Mouse (Mus musculus) heart, embryonic 11.5 days (tissue): ENCODE measurements around the gene Hnrnpl. TPM values are rescaled to one million over a fixed set of nuclear protein-coding genes. Genes with fewer than 3 reads are reported as not detected.
A peak's percentile ranks its signal among the peaks of the same experiment; 100 is the strongest.
"Not testable (repeated sequence)": the region's sequence is repeated elsewhere in the genome, so short reads cannot be mapped to it uniquely, and the experiment has no call there.

ENCODE experiments used
- ATAC-seq: fragments of 200-750 bp; cut with Nextera tagmentation; replicated peaks from 2 replicates; pipeline ENCODE4 v1.8.0; 2017; ENCODE audit warnings: moderate library complexity; ENCODE audit not compliant: insufficient number of reproducible peaks, low FRiP score, low TSS enrichment
- H3K27ac ChIP-seq: fragments of 300-500 bp; sonication (generic); 2 replicates; pipeline ENCODE4 v1.5.1; 2014; ENCODE audit warnings: mild to moderate bottlenecking, low read depth, low read length
- H3K27me3 ChIP-seq: fragments of 300-500 bp; sonication (generic); 2 replicates; pipeline ENCODE4 v1.6.1; 2014; ENCODE audit warnings: mild to moderate bottlenecking, low read length, mixed read lengths; ENCODE audit not compliant: control insufficient read depth, insufficient read depth
- H3K36me3 ChIP-seq: fragments of 300-500 bp; sonication (generic); 2 replicates; pipeline ENCODE4 v1.6.1; 2014; ENCODE audit warnings: mild to moderate bottlenecking, low read length, moderate library complexity, mixed read lengths; ENCODE audit not compliant: control insufficient read depth, insufficient read depth
- H3K4me1 ChIP-seq: fragments of 300-500 bp; sonication (generic); 2 replicates; pipeline ENCODE4 v1.6.1; 2014; ENCODE audit warnings: low read length; ENCODE audit not compliant: control insufficient read depth, insufficient read depth
- H3K4me2 ChIP-seq: fragments of 300-500 bp; sonication (generic); 2 replicates; pipeline ENCODE4 v1.6.1; 2014; ENCODE audit warnings: mild to moderate bottlenecking, moderate library complexity
- H3K4me3 ChIP-seq: fragments of 300-500 bp; sonication (generic); 2 replicates; pipeline ENCODE4 v1.5.1; 2014; ENCODE audit warnings: low read depth, low read length
- H3K9ac ChIP-seq: fragments of 300-500 bp; sonication (generic); 2 replicates; pipeline ENCODE4 v1.6.1; 2014; ENCODE audit warnings: mild to moderate bottlenecking, low read depth, low read length, moderate library complexity
- H3K9me3 ChIP-seq: fragments of 300-500 bp; sonication (generic); replicated peaks from 2 replicates; pipeline ENCODE4 v1.6.1; 2016; ENCODE audit warnings: low read length; ENCODE audit not compliant: control insufficient read depth
- WGBS: fragments of 180-500 bp; shearing (Covaris S2); extraction: QIAGEN DNeasy Blood & Tissue Kit; methylation state at CpG from one replicate; pipeline ENCODE4 v1.1.7; 2014; ENCODE audit not compliant: insufficient replicate concordance; 5-methylcytosine and 5-hydroxymethylcytosine counted together
- polyA plus RNA-seq: library from polyadenylated mRNA; unstranded; fragments of >200 nt; fragmentation: Nextera tagmentation; extraction: Ambion mirVana; gene quantifications from 2 replicates; pipeline ENCODE4 v1.2.1, GENCODE M21; 2014

The Hnrnpl gene
- polyA plus RNA-seq, 1 experiment from 2014 or later: 210 TPM

GRCm38 (mm10) chr7:28863540-28863939, 55.2 kb downstream of the Hnrnpl start, which contains the start of gene Lgals7:
Lgals7 (plus strand) TSS chr7:28863853.
- Histone ChIP-seq H3K27me3 (peaks cover 3% of the 10 kb centered on the region; the same call in 1 of the 2 replicates), H3K4me2 (peak within 1 kb of the TSS; percentile 14), H3K9me3 (peaks cover 3% of the 10 kb centered on the region; the same call in 1 of the 2 replicates), H3K27ac (no peak within 1 kb of the TSS; the same call in 1 of the 2 replicates), H3K4me3 (no peak within 1 kb of the TSS), H3K9ac (peak within 1 kb of the TSS; percentile 49; the same call in 1 of the 2 replicates), H3K4me1 (peaks cover 7% of the 10 kb centered on the region), H3K36me3 (no peaks in the 10 kb centered on the region)
- ATAC-seq: no peak
- WGBS: 84% methylated on average over 6 of the region's 6 CpGs

- Histone ChIP-seq H3K27ac (no peak overlapping the region; the same call in 1 of the 2 replicates), H3K27me3 (peaks cover 3% of the 10 kb centered on the region; the same call in 1 of the 2 replicates), H3K4me3 (no peak overlapping the region), H3K4me1 (peaks cover 7% of the 10 kb centered on the region), H3K9ac (peak overlapping the region; percentile 49; the same call in 1 of the 2 replicates), H3K36me3 (no peaks in the 10 kb centered on the region), H3K9me3 (peaks cover 3% of the 10 kb centered on the region; the same call in 1 of the 2 replicates), H3K4me2 (peak overlapping the region; percentile 14)
- no peak for ATAC-seq
- 37% methylated on average over 9 of the region's 9 CpGs for WGBS
Measured at GRCm38 (mm10) chr7:28864288-28864750, 56.0 kb downstream of the Hnrnpl start.

- ATAC-seq: peak; percentile 47; the same call in 1 of the 2 replicates
- H3K36me3 ChIP-seq: no peaks in the 10 kb centered on the region
- peaks cover 7% of the 10 kb centered on the region for H3K4me1 ChIP-seq
- WGBS: 35% methylated on average over 33 of the region's 33 CpGs
- H3K9me3 ChIP-seq: peaks cover 3% of the 10 kb centered on the region; the same call in 1 of the 2 replicates
- peak overlapping the region; percentile 5; the same call in 1 of the 2 replicates for H3K4me3 ChIP-seq
- H3K9ac ChIP-seq: peak overlapping the region; percentile 2; the same call in 1 of the 2 replicates
- no peak overlapping the region for H3K27ac ChIP-seq
- peak overlapping the region; percentile 41 for H3K4me2 ChIP-seq
- peaks cover 3% of the 10 kb centered on the region; the same call in 1 of the 2 replicates for H3K27me3 ChIP-seq
Measured at GRCm38 (mm10) chr7:28865481-28866300, 57.4 kb downstream of the Hnrnpl start.

- H3K27ac ChIP-seq: no peak overlapping the region
- no peak overlapping the region for H3K4me3 ChIP-seq
- no peaks in the 10 kb centered on the region for H3K36me3 ChIP-seq
- H3K9me3 ChIP-seq: no peaks in the 10 kb centered on the region
- 87% methylated on average over 28 of the region's 28 CpGs for WGBS
- ATAC-seq: no peak
- peaks cover 7% of the 10 kb centered on the region for H3K4me1 ChIP-seq
- H3K4me2 ChIP-seq: no peak overlapping the region; the same call in 1 of the 2 replicates
- H3K27me3 ChIP-seq: peaks cover 3% of the 10 kb centered on the region; the same call in 1 of the 2 replicates
- H3K9ac ChIP-seq: no peak overlapping the region
Measured at GRCm38 (mm10) chr7:28866769-28867507, 58.6 kb downstream of the Hnrnpl start.

GRCm38 (mm10) chr7:28867508-28868340, 59.4 kb downstream of the Hnrnpl start:
- not testable (repeated sequence) for H3K27ac ChIP-seq, H3K9ac ChIP-seq, H3K4me3 ChIP-seq, H3K4me1 ChIP-seq, H3K36me3 ChIP-seq, H3K9me3 ChIP-seq, H3K27me3 ChIP-seq
- ATAC-seq: peak; percentile 36
- peak overlapping the region; percentile 54 for H3K4me2 ChIP-seq
- 22% methylated on average over 23 of the region's 23 CpGs for WGBS

- Histone ChIP-seq H3K27me3 (peaks cover 5% of the 10 kb centered on the region; the same call in 1 of the 2 replicates), H3K9ac (no peak overlapping the region), H3K4me3 (no peak overlapping the region), H3K36me3 (no peaks in the 10 kb centered on the region), H3K9me3 (no peaks in the 10 kb centered on the region), H3K4me1 (0 out of 2 replicates have a peak, but pooled peaks cover 2% of the 10 kb centered on the region), H3K27ac (no peak overlapping the region), H3K4me2 (no peak overlapping the region)
- 83% methylated on average over 24 of the region's 24 CpGs for WGBS
- ATAC-seq: no peak
Measured at GRCm38 (mm10) chr7:28870901-28871664, 62.7 kb downstream of the Hnrnpl start.
